In genomic region chr16:23737026-23737425, GRCm38 (mm10) we compare ENCODE assay signal across 27 mouse cellular contexts.
DNase-seq lines count a peak whose midpoint lies in the region; ATAC-seq and TF ChIP-seq lines count a peak whose summit lies in the region.
"Had no signal": no experiment of that assay in that cellular context is flagged by ENCODE, and none has a peak within 500 bp of the region (broad histone marks: within the 10 kb centered on the region; RNA-seq: fewer than 3 reads in every experiment).

No protein-coding gene starts in this region.

- H3K4me1 ChIP-seq in hindbrain, embryonic 14.5 days (replicated peaks; ENCODE audit: control insufficient read depth, insufficient read depth, low read length): no peaks in the 10 kb centered on the region
- 0 out of 2 replicates have a peak, but pooled peaks cover 2% of the 10 kb centered on the region for H3K4me1 ChIP-seq in hindbrain, embryonic 12.5 days
- no peaks in the 10 kb centered on the region for H3K4me1 ChIP-seq in midbrain, postnatal 0 days (ENCODE audit: insufficient read depth, low read length)
- H3K4me1 ChIP-seq in midbrain, embryonic 10.5 days: peaks cover 9% of the 10 kb centered on the region
- H3K4me1 ChIP-seq: kidney, embryonic 15.5 days; limb, embryonic 13.5 days; lung, embryonic 15.5 days had no signal

- no peak for TF ChIP-seq CTCF in midbrain, postnatal 0 days (IDR thresholded peaks at IDR 0.05)

- H3K9me3 ChIP-seq in hindbrain, embryonic 14.5 days (ENCODE audit: control insufficient read depth, low read length): no peaks in the 10 kb centered on the region
- H3K9me3 ChIP-seq in hindbrain, embryonic 12.5 days (replicated peaks): no peaks in the 10 kb centered on the region
- no peaks in the 10 kb centered on the region for H3K9me3 ChIP-seq in midbrain, postnatal 0 days (ENCODE audit: low read length)
- no peaks in the 10 kb centered on the region for H3K9me3 ChIP-seq in midbrain, embryonic 10.5 days (replicated peaks)
- H3K9me3 ChIP-seq: forebrain, embryonic 10.5 days; kidney, embryonic 15.5 days; limb, embryonic 13.5 days; lung, embryonic 15.5 days; midbrain, embryonic 12.5 days had no signal

- ATAC-seq in hindbrain, embryonic 14.5 days (ENCODE audit: low FRiP score): no peak; the same call in 1 of the 2 replicates
- no peak for ATAC-seq in hindbrain, embryonic 12.5 days (ENCODE audit: low FRiP score)
- no peak for ATAC-seq in midbrain, postnatal 0 days (ENCODE audit: low FRiP score)
- ATAC-seq in erythroblast, adult 5-6 weeks (replicated peaks; ENCODE audit: low FRiP score, poor library complexity, severe bottlenecking): no peak
- ATAC-seq: forebrain, postnatal 0 days; inflammation-experienced regulatory T-cells, adult 6 months had no signal

- peak; percentile 5 for DNase-seq in embryo, embryonic 10.5 days (ENCODE audit: low spot score)
- DNase-seq in embryo, embryonic 11 days: no peak
- peak; percentile 56 for DNase-seq in hindbrain, embryonic 14.5 days (ENCODE audit: low spot score)
- peak; percentile 39 for DNase-seq in midbrain, postnatal 0 days (ENCODE audit: low spot score)
- DNase-seq in midbrain, embryonic 10.5 days (ENCODE audit: low spot score): no peak
- DNase-seq: adrenal gland, adult 8-10 months; cerebellum, adult 11 months; cerebellum, adult 9-10 months; forebrain, postnatal 0 days; heart, postnatal 36 days; kidney, adult 18-20 months; kidney, postnatal 25 days; right cerebral cortex, postnatal 4 days; thymus, adult 18-20 months; thymus, postnatal 25 days had no signal

- no peaks in the 10 kb centered on the region for H3K36me3 ChIP-seq in hindbrain, embryonic 14.5 days (replicated peaks; ENCODE audit: control insufficient read depth, insufficient read depth)
- no peaks in the 10 kb centered on the region for H3K36me3 ChIP-seq in hindbrain, embryonic 12.5 days
- H3K36me3 ChIP-seq in midbrain, postnatal 0 days (ENCODE audit: insufficient read depth, low read length): no peaks in the 10 kb centered on the region
- H3K36me3 ChIP-seq in midbrain, embryonic 10.5 days: no peaks in the 10 kb centered on the region
- H3K36me3 ChIP-seq: forebrain, embryonic 10.5 days; G1E; kidney, embryonic 15.5 days; limb, embryonic 13.5 days; lung, embryonic 15.5 days; midbrain, embryonic 12.5 days had no signal

- no peak overlapping the region for H3K4me2 ChIP-seq in hindbrain, embryonic 14.5 days (replicated peaks)
- no peak overlapping the region for H3K4me2 ChIP-seq in hindbrain, embryonic 12.5 days (replicated peaks)
- H3K4me2 ChIP-seq in midbrain, postnatal 0 days (ENCODE audit: low read depth, low read length, poor library complexity, severe bottlenecking): no peak overlapping the region
- H3K4me2 ChIP-seq: heart, embryonic 11.5 days; kidney, embryonic 15.5 days; limb, embryonic 13.5 days; liver, embryonic 11.5 days; lung, embryonic 15.5 days; midbrain, embryonic 12.5 days had no signal

- no peaks in the 10 kb centered on the region for H3K27me3 ChIP-seq in hindbrain, embryonic 14.5 days (ENCODE audit: control insufficient read depth, insufficient read depth, low read length)
- H3K27me3 ChIP-seq in hindbrain, embryonic 12.5 days: no peaks in the 10 kb centered on the region
- H3K27me3 ChIP-seq in midbrain, postnatal 0 days (ENCODE audit: insufficient read depth, low read length): no peaks in the 10 kb centered on the region
- no peaks in the 10 kb centered on the region for H3K27me3 ChIP-seq in midbrain, embryonic 10.5 days (ENCODE audit: low read depth, poor library complexity, severe bottlenecking)
- H3K27me3 ChIP-seq: kidney, embryonic 15.5 days; limb, embryonic 13.5 days; lung, embryonic 15.5 days; midbrain, embryonic 12.5 days had no signal

- no peak overlapping the region for H3K9ac ChIP-seq in hindbrain, embryonic 14.5 days
- no peak overlapping the region for H3K9ac ChIP-seq in hindbrain, embryonic 12.5 days
- H3K9ac ChIP-seq in midbrain, postnatal 0 days (replicated peaks; ENCODE audit: low read length, poor library complexity, severe bottlenecking): no peak overlapping the region
- H3K9ac ChIP-seq: forebrain, postnatal 0 days; kidney, embryonic 15.5 days; limb, embryonic 13.5 days; lung, embryonic 15.5 days; midbrain, embryonic 12.5 days had no signal

- 30% methylated on average over 3 of the region's 3 CpGs for WGBS in hindbrain, embryonic 14.5 days
- 44% methylated on average over 3 of the region's 3 CpGs for WGBS in hindbrain, embryonic 12.5 days
- 47% methylated on average over 3 of the region's 3 CpGs for WGBS in midbrain, postnatal 0 days
- WGBS in midbrain, embryonic 10.5 days: 74% methylated on average over 3 of the region's 3 CpGs

- no peak overlapping the region for H3K4me3 ChIP-seq in hindbrain, embryonic 14.5 days (replicated peaks; ENCODE audit: low read length)
- H3K4me3 ChIP-seq in hindbrain, embryonic 12.5 days: no peak overlapping the region
- no peak overlapping the region for H3K4me3 ChIP-seq in midbrain, postnatal 0 days (ENCODE audit: low read depth, low read length)
- no peak overlapping the region for H3K4me3 ChIP-seq in midbrain, embryonic 10.5 days
- H3K4me3 ChIP-seq: forebrain, embryonic 10.5 days; kidney, embryonic 15.5 days; limb, embryonic 13.5 days; lung, embryonic 15.5 days; midbrain, embryonic 12.5 days had no signal

- H3K27ac ChIP-seq in hindbrain, embryonic 14.5 days: no peak overlapping the region
- no peak overlapping the region for H3K27ac ChIP-seq in hindbrain, embryonic 12.5 days
- H3K27ac ChIP-seq in midbrain, postnatal 0 days (ENCODE audit: low read depth, low read length): no peak overlapping the region
- H3K27ac ChIP-seq in midbrain, embryonic 10.5 days (replicated peaks): no peak overlapping the region
- H3K27ac ChIP-seq: forebrain, embryonic 10.5 days; kidney, embryonic 15.5 days; limb, embryonic 13.5 days; lung, embryonic 15.5 days; midbrain, embryonic 12.5 days; stomach, postnatal 0 days had no signal

Comparison
In these comparisons a context has a peak if more than half of its experiments do, and no peak if none do; other contexts are left out.
1. DNase-seq: peak in embryo, embryonic 10.5 days (single experiment), hindbrain, embryonic 14.5 days (single experiment) and midbrain, postnatal 0 days (single experiment); none in embryo, embryonic 11 days (single experiment) and midbrain, embryonic 10.5 days (single experiment).